Mouse (Mus musculus) CH12.LX (cell line): Measurements from ENCODE around the gene Ptms.

Experiments used
- CHD2 ChIP-seq: IDR thresholded peaks from 2 replicates; pipeline ENCODE4 v1.6.1; 2011; ENCODE audit warnings: low read length, improper control_type of control experiment
- CTCF ChIP-seq, 2 experiments: IDR thresholded peaks in 1 of 2; conservative IDR thresholded peaks in 1 of 2; 2 replicates each; pipeline ENCODE4 v1.5.1; 2011 to 2012; ENCODE audit warnings: low read depth in 2 of 2, low read length in 2 of 2, improper control_type of control experiment in 1 of 2, inconsistent platforms in 1 of 2, mild to moderate bottlenecking in 1 of 2, moderate library complexity in 1 of 2
- GABPA ChIP-seq: IDR thresholded peaks from 2 replicates; pipeline ENCODE4 v1.6.1; 2012; ENCODE audit warnings: low read depth, low read length, improper control_type of control experiment, inconsistent platforms; ENCODE audit not compliant: insufficient replicate concordance
- KAT2A ChIP-seq: IDR thresholded peaks from 2 replicates; pipeline ENCODE4 v1.6.1; 2012; ENCODE audit warnings: low read length, improper control_type of control experiment, inconsistent platforms; ENCODE audit not compliant: insufficient replicate concordance
- MEF2A ChIP-seq: IDR thresholded peaks from 2 replicates; pipeline ENCODE4 v1.6.1; 2014; ENCODE audit warnings: low read depth, mild to moderate bottlenecking, inconsistent platforms, low read length, improper control_type of control experiment, borderline replicate concordance
- NELFE ChIP-seq: IDR thresholded peaks from 2 replicates; pipeline ENCODE4 v1.6.1; 2011; ENCODE audit warnings: low read depth, low read length, improper control_type of control experiment
- POLR2A ChIP-seq: IDR thresholded peaks from 2 replicates; pipeline ENCODE4 v1.6.1; 2011; ENCODE audit warnings: low read depth, mild to moderate bottlenecking, improper control_type of control experiment, low read length
- SIN3A ChIP-seq: IDR thresholded peaks from 2 replicates; pipeline ENCODE4 v1.6.1; 2012; ENCODE audit warnings: low read length, improper control_type of control experiment, inconsistent platforms
- SMC3 ChIP-seq: IDR thresholded peaks from 2 replicates; pipeline ENCODE4 v1.6.1; 2011; ENCODE audit warnings: low read depth, low read length, improper control_type of control experiment
- TBP ChIP-seq: conservative IDR thresholded peaks from 2 replicates; pipeline ENCODE4 v1.6.1; 2011; ENCODE audit warnings: low read depth, low read length, improper control_type of control experiment
- USF1 ChIP-seq: IDR thresholded peaks from 2 replicates; pipeline ENCODE4 v1.6.1; 2014; ENCODE audit warnings: low read depth, mild to moderate bottlenecking, inconsistent platforms, low read length, improper control_type of control experiment
- ZKSCAN1 ChIP-seq: IDR thresholded peaks from 2 replicates; pipeline ENCODE4 v1.6.1; 2012; ENCODE audit warnings: low read depth, inconsistent platforms, low read length, improper control_type of control experiment, borderline replicate concordance

- TF ChIP-seq POLR2A (no peak), TBP (no peak), CTCF (conservative IDR thresholded peaks at IDR 0.05 in 1 of 2, IDR thresholded peaks at IDR 0.05 in 1 of 2; ENCODE audit: low read depth in 2 of 2, low read length in 2 of 2) (no peak), MEF2A (no peak), ZKSCAN1 (no peak), GABPA (no peak), SIN3A (no peak), CHD2 (no peak), USF1 (no peak), NELFE (no peak), KAT2A (no peak), SMC3 (no peak)
These were observed 6.7 kb downstream of the Ptms start for GRCm38 (mm10) chr6:124913214-124913613.
